Comparison of ENCODE assay signal across 8 mouse cellular contexts in the genomic region with DNA sequence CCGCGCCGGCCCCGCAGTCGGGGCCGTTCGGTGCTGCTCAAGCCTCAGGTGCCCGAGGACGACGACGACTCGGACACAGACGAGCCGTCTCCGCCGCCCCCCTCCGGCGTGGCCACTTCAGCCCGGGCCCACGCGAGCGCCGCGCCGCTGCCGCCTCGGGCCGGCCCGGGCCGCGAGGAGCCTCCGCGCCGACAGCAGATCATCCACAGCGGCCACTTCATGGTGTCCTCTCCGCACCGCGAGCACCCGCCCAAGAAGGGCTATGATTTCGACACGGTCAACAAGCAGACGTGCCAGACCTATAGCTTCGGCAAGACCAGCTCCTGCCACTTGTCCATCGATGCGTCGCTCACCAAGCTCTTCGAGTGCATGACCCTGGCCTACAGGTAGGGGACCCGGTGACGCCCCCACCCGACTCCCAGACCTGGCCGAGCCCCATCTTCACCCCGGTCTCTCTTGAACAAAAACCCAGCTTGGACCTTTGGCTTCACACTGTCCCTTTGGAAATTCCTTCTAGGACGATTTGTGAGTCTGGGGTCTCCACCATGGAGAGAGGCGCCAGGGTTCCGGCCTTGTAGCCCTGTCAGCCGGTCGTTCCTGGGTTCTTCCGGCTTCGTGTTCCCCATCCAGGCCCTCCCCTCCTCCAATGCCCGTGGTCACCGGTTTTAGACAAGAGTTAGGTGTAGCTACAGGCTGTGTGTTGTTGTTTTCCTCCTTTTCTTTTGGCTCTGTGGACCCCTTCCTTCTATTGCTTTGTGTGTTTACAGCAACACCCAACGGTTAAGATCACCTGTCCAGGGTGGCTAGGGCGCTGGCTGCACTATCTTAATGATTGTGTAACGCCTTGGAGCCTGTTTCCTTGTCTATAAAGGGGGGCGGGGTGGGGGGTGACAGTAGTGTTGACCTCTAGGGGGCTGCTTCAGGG. TPM values are rescaled to one million over a fixed set of nuclear protein-coding genes. Genes with fewer than 3 reads are reported as not detected.
DNase-seq lines count a peak whose midpoint lies in the region; ATAC-seq lines count a peak whose summit lies in the region.

No protein-coding gene starts in this region.

- peak; percentile 21 for ATAC-seq in intestine, embryonic 14.5 days (replicated peaks; ENCODE audit: low FRiP score, low TSS enrichment, low read depth)
- peak; percentile 17; the same call in 1 of the 2 replicates for ATAC-seq in megakaryocyte progenitor cell, adult 5-6 weeks (replicated peaks; ENCODE audit: poor library complexity)

- no peaks in the 10 kb centered on the region for H3K27me3 ChIP-seq in forebrain, embryonic 10.5 days (ENCODE audit: poor library complexity, severe bottlenecking)
- no peaks in the 10 kb centered on the region for H3K27me3 ChIP-seq in intestine, embryonic 14.5 days (replicated peaks; ENCODE audit: control insufficient read depth, insufficient read depth, low read length)

- peak; percentile 41 for DNase-seq in kidney, adult 9 months
- no peak for DNase-seq in kidney, postnatal 14 days
- peak; percentile 56 for DNase-seq in MN1 (ENCODE audit: low spot score)
- DNase-seq in forebrain, embryonic 10.5 days (ENCODE audit: extremely low spot score, low spot score) = peak; percentile 30
- peak; percentile 76 for DNase-seq in intestine, embryonic 14.5 days (ENCODE audit: low spot score)
- peak; percentile 57 for DNase-seq in testis, postnatal 10 days (ENCODE audit: low spot score)
- no peak for DNase-seq in left cerebral cortex, adult 9 months (ENCODE audit: low spot score in 2 of 2)

- H3K9me3 ChIP-seq in forebrain, embryonic 10.5 days = no peaks in the 10 kb centered on the region
- no peaks in the 10 kb centered on the region for H3K9me3 ChIP-seq in intestine, embryonic 14.5 days (ENCODE audit: control insufficient read depth, low read length)

- peaks cover 60% of the 10 kb centered on the region for H3K4me1 ChIP-seq in forebrain, embryonic 10.5 days
- H3K4me1 ChIP-seq in intestine, embryonic 14.5 days (replicated peaks; ENCODE audit: control insufficient read depth, insufficient read depth, low read length) = peaks cover 26% of the 10 kb centered on the region

- WGBS in forebrain, embryonic 10.5 days = under 1% methylated on average over 65 of the region's 65 CpGs
- WGBS in intestine, embryonic 14.5 days = under 1% methylated on average over 65 of the region's 65 CpGs

- H3K4me3 ChIP-seq in forebrain, embryonic 10.5 days = peak overlapping the region; percentile 71
- H3K4me3 ChIP-seq in intestine, embryonic 14.5 days (ENCODE audit: low read depth, low read length) = peak overlapping the region; percentile 78

- 0 out of 2 replicates have a peak, but pooled peaks cover 11% of the 10 kb centered on the region for H3K36me3 ChIP-seq in forebrain, embryonic 10.5 days (replicated peaks)
- H3K36me3 ChIP-seq in intestine, embryonic 14.5 days (ENCODE audit: control insufficient read depth, insufficient read depth, low read length) = no peaks in the 10 kb centered on the region

- H3K9ac ChIP-seq in intestine, embryonic 14.5 days (ENCODE audit: low read length) = peak overlapping the region; percentile 88

- H3K27ac ChIP-seq in forebrain, embryonic 10.5 days = peak overlapping the region; percentile 93
- H3K27ac ChIP-seq in intestine, embryonic 14.5 days (ENCODE audit: low read depth) = peak overlapping the region; percentile 85; the same call in 1 of the 2 replicates

- H3K4me2 ChIP-seq in intestine, embryonic 14.5 days (ENCODE audit: low read length) = peak overlapping the region; percentile 79

RNA-seq across cellular contexts. Expression of gene Mlxip, which starts 0.6 kb away (rescaled TPM):
- 16.7 and 17.9 TPM in 2 replicates for polyA plus RNA-seq in forebrain, embryonic 10.5 days (2016; fragmentation: Nextera tagmentation; extraction: Ambion mirVana)
- polyA plus RNA-seq in intestine, embryonic 14.5 days (2014; fragmentation: Nextera tagmentation; extraction: Ambion mirVana) = 26.5 and 29.1 TPM in 2 replicates
- total RNA-seq in megakaryocyte progenitor cell, adult 5-6 weeks (2015) = 32.6 TPM in 2 replicates
- total RNA-seq in megakaryocyte progenitor cell, adult 5-6 weeks (2017) = 11.0 and 11.3 TPM in 2 replicates

RNA-seq across cellular contexts. Expression of gene Bcl7a, which starts 51.6 kb away (rescaled TPM):
- 38.4 and 41.8 TPM in 2 replicates for polyA plus RNA-seq in forebrain, embryonic 10.5 days (2016; fragmentation: Nextera tagmentation; extraction: Ambion mirVana)
- 21.1 and 24.0 TPM in 2 replicates for polyA plus RNA-seq in intestine, embryonic 14.5 days (2014; fragmentation: Nextera tagmentation; extraction: Ambion mirVana)
- 16.3 and 20.0 TPM in 2 replicates for total RNA-seq in megakaryocyte progenitor cell, adult 5-6 weeks (2015)
- 14.7 and 17.5 TPM in 2 replicates for total RNA-seq in megakaryocyte progenitor cell, adult 5-6 weeks (2017)

Comparison
In these comparisons a context has a peak if more than half of its experiments do, and no peak if none do; other contexts are left out.
1. DNase-seq: peak in kidney, adult 9 months (single experiment), MN1 (single experiment), forebrain, embryonic 10.5 days (single experiment), intestine, embryonic 14.5 days (single experiment) and testis, postnatal 10 days (single experiment); none in kidney, postnatal 14 days (single experiment) and left cerebral cortex, adult 9 months (0 of 2).